Mouse (Mus musculus): ENCODE measurements at regions not wholly inside any gene's neighbourhood (a gene's known extent, or its start where the extent isn't known, plus 50 kb on each side); places are given as distances from the start of the nearest gene placed in this dataset.

DNA sequence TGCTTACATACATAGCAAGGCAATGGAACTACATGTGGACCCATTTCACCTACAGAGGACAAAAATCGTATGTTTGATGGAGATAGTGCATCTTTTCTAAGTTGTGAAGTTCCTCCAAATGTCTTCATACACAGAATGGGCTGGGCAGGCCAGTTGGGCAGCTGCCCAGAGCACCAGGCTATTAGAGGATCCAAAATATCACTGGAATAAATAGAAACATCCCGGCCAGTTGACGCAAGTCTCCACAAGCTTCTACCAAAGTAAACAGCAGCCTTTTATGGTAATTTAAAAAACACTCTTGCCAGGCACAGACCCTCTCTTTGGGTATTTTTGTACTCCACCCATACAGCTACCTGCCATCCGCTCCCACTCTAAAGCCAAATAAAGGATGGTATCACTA lies 400.9 kb downstream of the H2al1j start:
- TF ChIP-seq CTCF (IDR thresholded peaks at IDR 0.05; ENCODE audit: low read depth, low read length) (no peak), EP300 (IDR thresholded peaks at IDR 0.05; ENCODE audit: insufficient read depth, low read depth, low read length) (no peak)
